Mouse (Mus musculus) ES-E14 (cell line): Measurements from ENCODE around the gene Ncbp1. TPM values are rescaled to one million over a fixed set of nuclear protein-coding genes. Genes with fewer than 3 reads are reported as not detected.

ENCODE experiments used
- DNase-seq: peaks from one replicate; pipeline ENCODE4 v3.0.0-alpha.2; 2013; ENCODE audit warnings: low read depth, low spot score
- H3K27ac ChIP-seq: 2 replicates; pipeline ENCODE4 v1.5.1; 2012; ENCODE audit warnings: low read depth, mild to moderate bottlenecking, low read length, moderate library complexity, mixed read lengths; ENCODE audit not compliant: poor library complexity, insufficient read depth, severe bottlenecking
- H3K36me3 ChIP-seq: 2 replicates; pipeline ENCODE4 v1.6.1; 2012; ENCODE audit warnings: mild to moderate bottlenecking, low read length, moderate library complexity, mixed read lengths; ENCODE audit not compliant: control insufficient read depth, poor library complexity, insufficient read depth, severe bottlenecking
- H3K4me1 ChIP-seq, 2 experiments: fragments of 150-350 bp in 1 of 2; sonication (generic) in 1 of 2; 2 replicates each; pipeline ENCODE4 v1.6.1; 2012; ENCODE audit warnings: low read length in 2 of 2, mild to moderate bottlenecking in 1 of 2, mixed read lengths in 1 of 2; ENCODE audit not compliant: control insufficient read depth in 2 of 2, insufficient read depth in 2 of 2, poor library complexity in 1 of 2
- H3K4me3 ChIP-seq, 2 experiments: fragments of 150-350 bp in 1 of 2; sonication (generic) in 1 of 2; 2 replicates each; pipeline ENCODE4 v1.5.1; 2012; ENCODE audit warnings: low read length in 2 of 2, low read depth in 1 of 2, mild to moderate bottlenecking in 1 of 2, mixed read lengths in 1 of 2; ENCODE audit not compliant: insufficient read depth in 1 of 2, poor library complexity in 1 of 2, severe bottlenecking in 1 of 2
- H3K9ac ChIP-seq: 2 replicates; pipeline ENCODE4 v1.6.1; 2012; ENCODE audit warnings: low read depth, mild to moderate bottlenecking, low read length, mixed read lengths; ENCODE audit not compliant: poor library complexity, insufficient read depth, severe bottlenecking
- H3K9me3 ChIP-seq: fragments of 150-350 bp; sonication (generic); 2 replicates; pipeline ENCODE4 v1.6.1; 2012; ENCODE audit warnings: low read depth, mild to moderate bottlenecking, low read length; ENCODE audit not compliant: control insufficient read depth, insufficient read depth
- CHD2 ChIP-seq: IDR thresholded peaks from 2 replicates; pipeline ENCODE4 v1.6.1; 2014; ENCODE audit warnings: mild to moderate bottlenecking, low read depth, low read length, inconsistent platforms
- HCFC1 ChIP-seq: IDR thresholded peaks from 2 replicates; pipeline ENCODE4 v1.6.1; 2012; ENCODE audit warnings: low read length, inconsistent platforms, borderline replicate concordance; ENCODE audit not compliant: insufficient read depth
- MAFK ChIP-seq: IDR thresholded peaks from 2 replicates; pipeline ENCODE4 v1.6.1; 2014; ENCODE audit warnings: mild to moderate bottlenecking, low read depth, low read length, inconsistent platforms; ENCODE audit not compliant: insufficient read depth
- ZC3H11A ChIP-seq: IDR thresholded peaks from 2 replicates; pipeline ENCODE4 v1.6.1; 2012; ENCODE audit warnings: low read depth, mild to moderate bottlenecking, inconsistent platforms, low read length, borderline replicate concordance
- ZNF384 ChIP-seq: IDR thresholded peaks from 2 replicates; pipeline ENCODE4 v1.6.1; 2012; ENCODE audit warnings: low read depth, low read length, inconsistent platforms
- in situ Hi-C, 2 experiments: fragments of 600-800 bp; cut with MboI; formaldehyde crosslinking; loops; one replicate each; pipeline ENCODE4 v1.15.1; 2025; ENCODE audit warnings: low sequenced_read_pairs in 2 of 2, inconsistent platforms in 1 of 2; ENCODE audit not compliant: unreplicated experiment in 2 of 2
- total RNA-seq: library from RNA; depleted of rRNA; stranded (reverse); fragments of 300-350 nt; gene quantifications from 2 replicates; pipeline ENCODE4 v1.2.3, GENCODE M21; 2012

The Ncbp1 gene
- total RNA-seq, 1 experiment: 80.1 TPM

DNA sequence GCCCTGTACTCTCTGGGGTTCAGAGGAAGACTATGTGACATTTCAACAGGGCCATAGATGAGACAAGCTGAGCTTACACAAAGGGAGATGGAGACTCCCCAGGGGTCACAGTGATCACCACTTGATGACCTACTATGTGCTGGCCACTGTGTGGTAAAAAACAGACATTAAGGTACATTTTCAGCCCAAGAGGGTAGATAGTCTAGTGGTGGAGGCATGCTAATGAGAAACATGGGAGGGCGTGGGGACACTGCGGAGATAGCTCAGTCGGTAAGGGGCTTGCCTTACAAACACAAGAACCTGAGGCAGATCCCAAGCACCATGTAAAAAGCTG, 42.6 kb upstream of the Ncbp1 start:
- Histone ChIP-seq H3K9me3 (no peaks in the 10 kb centered on the region), H3K36me3 (no peaks in the 10 kb centered on the region), H3K4me3 (no peak overlapping the region), H3K27ac (no peak overlapping the region), H3K4me1 (no peaks in the 10 kb centered on the region), H3K9ac (no peak overlapping the region)
- in situ Hi-C loops: no loop called here
- TF ChIP-seq ZNF384: no peak
- no peak for TF ChIP-seq HCFC1
- no peak for TF ChIP-seq ZC3H11A
- TF ChIP-seq MAFK: no peak
- TF ChIP-seq CHD2: no peak
- DNase-seq: no peak

GRCm38 (mm10) chr4:46096546-46096945, 41.9 kb upstream of the Ncbp1 start:
- Histone ChIP-seq H3K4me3 (no peak overlapping the region), H3K9me3 (no peaks in the 10 kb centered on the region), H3K36me3 (no peaks in the 10 kb centered on the region), H3K4me1 (no peaks in the 10 kb centered on the region), H3K27ac (no peak overlapping the region), H3K9ac (no peak overlapping the region)
- no peak for DNase-seq
- in situ Hi-C loops: no loop called here
- TF ChIP-seq ZNF384 (no peak), ZC3H11A (no peak), MAFK (no peak), HCFC1 (no peak), CHD2 (no peak)

GRCm38 (mm10) chr4:46097591-46097990, 40.8 kb upstream of the Ncbp1 start:
- Histone ChIP-seq H3K9ac (no peak overlapping the region), H3K27ac (no peak overlapping the region), H3K36me3 (no peaks in the 10 kb centered on the region), H3K4me1 (no peaks in the 10 kb centered on the region), H3K4me3 (no peak overlapping the region), H3K9me3 (no peaks in the 10 kb centered on the region)
- in situ Hi-C loops: no loop called here
- DNase-seq: no peak
- no peak for TF ChIP-seq CHD2
- 0 out of 2 replicates have a peak, but pooled peaks have one; percentile 50 for TF ChIP-seq MAFK

DNA sequence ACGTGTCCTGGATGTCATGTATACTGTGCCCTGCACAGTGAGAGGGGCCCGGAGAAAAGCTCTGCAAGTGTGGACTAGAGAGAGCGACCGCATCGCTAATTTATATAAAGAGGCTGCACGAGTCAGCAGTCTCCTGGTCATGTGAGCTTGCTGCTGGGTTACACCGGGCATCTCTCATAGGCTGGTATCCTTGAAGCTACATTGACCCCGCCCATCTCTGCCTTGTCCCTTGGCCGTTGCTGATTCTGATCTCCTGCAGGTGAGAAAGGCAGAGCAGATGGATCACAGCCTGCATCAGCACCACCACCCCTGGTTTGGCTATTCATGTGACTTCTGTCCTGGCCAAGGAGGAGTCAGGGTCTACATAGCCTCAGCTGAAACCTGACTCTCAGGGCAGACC, 39.3 kb upstream of the Ncbp1 start:
- TF ChIP-seq ZC3H11A (no peak), MAFK (no peak), CHD2 (no peak), ZNF384 (no peak), HCFC1 (no peak)
- no peak for DNase-seq

GRCm38 (mm10) chr4:46100539-46100938, 37.9 kb upstream of the Ncbp1 start:
- no peaks in the 10 kb centered on the region for H3K9me3 ChIP-seq
- H3K27ac ChIP-seq: no peak overlapping the region; the same call in 1 of the 2 replicates
- no peaks in the 10 kb centered on the region for H3K36me3 ChIP-seq
- TF ChIP-seq ZC3H11A: no peak
- no peak for TF ChIP-seq CHD2
- no peak overlapping the region for H3K4me3 ChIP-seq
- no peak for DNase-seq
- H3K4me1 ChIP-seq: no peaks in the 10 kb centered on the region
- no peak overlapping the region for H3K9ac ChIP-seq
- in situ Hi-C loops: no loop called here

More for the DNA sequence above, 39.3 kb upstream of the Ncbp1 start:
- in situ Hi-C loops: no loop called here
- no peaks in the 10 kb centered on the region for H3K4me1 ChIP-seq
- H3K27ac ChIP-seq: no peak overlapping the region
- H3K9ac ChIP-seq: no peak overlapping the region
- no peaks in the 10 kb centered on the region for H3K9me3 ChIP-seq
- H3K4me3 ChIP-seq: no peak overlapping the region
- H3K36me3 ChIP-seq: no peaks in the 10 kb centered on the region
